ENCODE assay signal across 9 mouse cellular contexts in the genomic region with DNA sequence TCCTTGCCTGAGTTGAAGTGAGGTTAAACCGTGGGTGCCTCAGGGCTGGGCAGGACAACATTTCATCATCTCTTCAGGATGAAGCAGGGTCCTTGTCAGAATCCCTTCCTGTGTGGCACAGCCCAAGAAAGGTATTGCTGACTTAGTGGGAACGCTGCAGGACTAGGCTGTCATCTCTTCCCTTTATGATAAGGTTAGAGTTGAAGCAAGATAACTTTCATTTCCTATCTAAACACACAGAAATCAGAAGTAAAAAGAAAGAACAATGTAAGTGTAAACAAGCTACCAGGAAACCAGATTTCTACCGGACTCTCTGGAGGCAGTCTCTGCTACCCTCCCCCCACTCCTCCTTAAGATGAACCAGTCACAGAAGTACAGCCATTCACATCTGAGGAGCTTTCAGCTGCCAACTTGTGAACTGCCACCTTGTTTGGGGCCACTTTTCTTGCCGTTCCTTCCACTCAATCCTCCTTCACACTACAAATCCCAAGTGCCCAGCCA. TPM values are rescaled to one million over a fixed set of nuclear protein-coding genes. Genes with fewer than 3 reads are reported as not detected.
A peak's percentile ranks its signal among the peaks of the same experiment; 100 is the strongest.
DNase-seq lines count a peak whose midpoint lies in the region; ATAC-seq and TF ChIP-seq lines count a peak whose summit lies in the region.
"Had no signal": no experiment of that assay in that cellular context is flagged by ENCODE, and none has a peak within 500 bp of the region (broad histone marks: within the 10 kb centered on the region; RNA-seq: fewer than 3 reads in every experiment).

No protein-coding gene starts in this region.

- no peak overlapping the region for H3K27ac ChIP-seq in heart, postnatal 0 days (ENCODE audit: low read depth)
- 0 out of 2 replicates have a peak overlapping the region, but pooled peaks have one; percentile 19 for H3K27ac ChIP-seq in lung, embryonic 14.5 days (ENCODE audit: low read depth)

- peak; percentile 21 for DNase-seq in heart, postnatal 0 days (ENCODE audit: low spot score)
- no peak for DNase-seq in heart, postnatal 10 days
- DNase-seq in ZHBTc4 (ENCODE audit: low read depth, low spot score), result peak; percentile 74
- peak; percentile 60 for DNase-seq in lung, embryonic 14.5 days
- peak; percentile 39 to 52 for DNase-seq in thymus, postnatal 10 days (ENCODE audit: low spot score in 2 of 2)
- no peak for DNase-seq in left cerebral cortex, postnatal 14 days (ENCODE audit: low spot score in 2 of 2)
- DNase-seq in gastrocnemius, postnatal 4 days (ENCODE audit: low spot score in 2 of 2), result no peak

- H3K9ac ChIP-seq in heart, postnatal 0 days (replicated peaks; ENCODE audit: low read depth, low read length), result no peak overlapping the region
- no peak overlapping the region for H3K9ac ChIP-seq in lung, embryonic 14.5 days

- H3K9me3 ChIP-seq in heart, postnatal 0 days (replicated peaks; ENCODE audit: control insufficient read depth, low read length), result no peaks in the 10 kb centered on the region
- H3K9me3 ChIP-seq in lung, embryonic 14.5 days (ENCODE audit: low read depth, low read length), result no peaks in the 10 kb centered on the region

- 19% methylated on average over 4 of the region's 4 CpGs for WGBS in heart, postnatal 0 days
- 13% methylated on average over 4 of the region's 4 CpGs for WGBS in lung, embryonic 14.5 days

- intact Hi-C loops in heart, postnatal 10 days (cut with DNase I), result no loop called here
- intact Hi-C loops in left cerebral cortex, postnatal 14 days (cut with DNase I), result no loop called here

- TF ChIP-seq CTCF in heart, postnatal 0 days (IDR thresholded peaks at IDR 0.05; ENCODE audit: low read depth), result no peak
- no peak for TF ChIP-seq CTCF in lung, embryonic 14.5 days (IDR thresholded peaks at IDR 0.05; ENCODE audit: low read depth)

- ATAC-seq in heart, postnatal 0 days (ENCODE audit: insufficient read depth, low read depth), result no peak
- ATAC-seq in lung, embryonic 14.5 days (ENCODE audit: insufficient read depth), result 0 out of 2 replicates have a peak, but pooled peaks have one; percentile 24
- ATAC-seq in frontal cortex, adult (ENCODE audit: low TSS enrichment), result no peak

- no peaks in the 10 kb centered on the region; the same call in 1 of the 2 replicates for H3K4me1 ChIP-seq in heart, postnatal 0 days (ENCODE audit: control insufficient read depth, insufficient read depth)
- no peaks in the 10 kb centered on the region for H3K4me1 ChIP-seq in lung, embryonic 14.5 days (ENCODE audit: insufficient read depth)

- H3K4me2 ChIP-seq in heart, postnatal 0 days (ENCODE audit: low read depth, low read length), result no peak overlapping the region
- H3K4me2 ChIP-seq in lung, embryonic 14.5 days, result peak overlapping the region; percentile 25; the same call in 1 of the 2 replicates

- H3K36me3 ChIP-seq in heart, postnatal 0 days (replicated peaks; ENCODE audit: control insufficient read depth, insufficient read depth, low read length), result no peaks in the 10 kb centered on the region
- H3K36me3 ChIP-seq in lung, embryonic 14.5 days (ENCODE audit: insufficient read depth), result no peaks in the 10 kb centered on the region

- H3K4me3 ChIP-seq in heart, postnatal 0 days (ENCODE audit: low read depth, low read length), result no peak overlapping the region
- H3K4me3 ChIP-seq in lung, embryonic 14.5 days (ENCODE audit: low read depth, low read length), result no peak overlapping the region
- H3K4me3 ChIP-seq: erythroblast, embryonic 14.5 days had no signal

- peaks cover 3% of the 10 kb centered on the region; the same call in 1 of the 2 replicates for H3K27me3 ChIP-seq in heart, postnatal 0 days (ENCODE audit: control insufficient read depth, insufficient read depth, low read length)
- H3K27me3 ChIP-seq in lung, embryonic 14.5 days (ENCODE audit: insufficient read depth, low read length), result no peaks in the 10 kb centered on the region

- no peak for TF ChIP-seq EP300 in heart, postnatal 0 days (IDR thresholded peaks at IDR 0.05; ENCODE audit: low read depth)

RNA-seq across cellular contexts. Expression of a gene that starts 3.3 kb away (rescaled TPM):
- total RNA-seq in heart, postnatal 0 days (2014; rRNA removed; ENCODE audit: low replicate concordance), result 5.2 and 12.3 TPM in 2 replicates
- polyA plus RNA-seq in heart, postnatal 0 days (2015; fragmentation: Nextera tagmentation; extraction: Ambion mirVana), result 9.7 and 10.4 TPM in 2 replicates
- total RNA-seq in heart, postnatal 10 days (2021), result 1 to 10 TPM; 5.1 to 8.7 TPM
- polyA plus RNA-seq in lung, embryonic 14.5 days (2014; fragmentation: Nextera tagmentation; extraction: Ambion mirVana), result 23.7 and 25.3 TPM in 2 replicates
- 1 to 10 TPM; 3.4 TPM for total RNA-seq in left cerebral cortex, postnatal 14 days (2021)
- 10 to 100 TPM; 15.6 to 17.5 TPM for total RNA-seq in gastrocnemius, postnatal 4 days (2021)
- polyA plus RNA-seq: erythroblast, embryonic 14.5 days had no signal

Comparison
In these comparisons a context has a peak if more than half of its experiments do, and no peak if none do; other contexts are left out.
1. DNase-seq: peak in heart, postnatal 0 days (single experiment), ZHBTc4 (single experiment), lung, embryonic 14.5 days (single experiment) and thymus, postnatal 10 days (2 of 2); none in heart, postnatal 10 days (0 of 2), left cerebral cortex, postnatal 14 days (0 of 2) and gastrocnemius, postnatal 4 days (0 of 2).